ENCODE assay signal across 8 mouse cellular contexts in the genomic region with DNA sequence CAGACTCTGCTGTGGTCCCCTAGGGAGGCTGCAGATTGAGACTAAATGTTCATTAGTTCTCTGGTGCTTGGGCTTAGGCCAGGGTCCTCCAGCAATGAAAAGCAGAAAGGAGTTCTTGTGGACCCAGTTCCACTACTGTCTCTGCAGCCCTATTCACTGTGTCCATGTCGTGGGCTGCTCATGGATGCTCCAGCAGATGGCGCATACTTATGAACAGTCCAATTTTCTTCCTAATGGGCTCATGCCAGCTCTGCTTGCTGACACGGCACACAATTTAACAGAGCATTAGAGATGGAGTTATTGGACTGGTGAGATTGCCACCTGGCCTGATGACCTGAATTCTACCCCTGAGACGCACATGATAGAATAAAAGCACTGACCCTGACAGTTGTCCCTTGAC. TPM values are rescaled to one million over a fixed set of nuclear protein-coding genes. Genes with fewer than 3 reads are reported as not detected.
DNase-seq lines count a peak whose midpoint lies in the region.
"Had no signal": no experiment of that assay in that cellular context is flagged by ENCODE, and none has a peak within 500 bp of the region (broad histone marks: within the 10 kb centered on the region; RNA-seq: fewer than 3 reads in every experiment).

No protein-coding gene starts in this region.

- no peak overlapping the region for H3K4me3 ChIP-seq in midbrain, embryonic 10.5 days
- H3K4me3 ChIP-seq: erythroblast, embryonic 14.5 days had no signal

- no peaks in the 10 kb centered on the region for H3K9me3 ChIP-seq in midbrain, embryonic 10.5 days (replicated peaks)

- WGBS in midbrain, embryonic 10.5 days: 53% methylated on average over 4 of the region's 4 CpGs

- peaks cover 1% of the 10 kb centered on the region for H3K27me3 ChIP-seq in midbrain, embryonic 10.5 days (ENCODE audit: low read depth, poor library complexity, severe bottlenecking)

- no peak overlapping the region for H3K27ac ChIP-seq in midbrain, embryonic 10.5 days (replicated peaks)

- peaks cover 1% of the 10 kb centered on the region; the same call in 1 of the 2 replicates for H3K4me1 ChIP-seq in midbrain, embryonic 10.5 days

- DNase-seq in ovary, postnatal 36 days (ENCODE audit: low spot score): peak; percentile 23
- no peak for DNase-seq in ovary, postnatal 10 days (ENCODE audit: low spot score)
- DNase-seq in cerebellum, adult 11-12 months: peak; percentile 71
- DNase-seq in frontal cortex, adult 2 months (ENCODE audit: extremely low spot score in 1 of 2, low spot score in 1 of 2): peak; percentile 57 to 80
- peak; percentile 73 to 79 for DNase-seq in layer of hippocampus, postnatal 10 days (ENCODE audit: low spot score in 2 of 2)
- DNase-seq in midbrain, embryonic 10.5 days (ENCODE audit: low spot score): peak; percentile 31
- peak; percentile 63 for DNase-seq in testis, postnatal 10 days (ENCODE audit: low spot score)

- no peaks in the 10 kb centered on the region for H3K36me3 ChIP-seq in midbrain, embryonic 10.5 days

RNA-seq across cellular contexts. Expression of a gene that starts 28.3 kb away (rescaled TPM):
- 0.06 TPM in 1 of 2 replicates, not detected in the other for polyA plus RNA-seq in frontal cortex, adult 2 months (2012; rRNA removed)
- under 1 TPM; 0.20 to 0.27 TPM for total RNA-seq in layer of hippocampus, postnatal 10 days (2021)
- polyA plus RNA-seq in midbrain, embryonic 10.5 days (2016; fragmentation: Nextera tagmentation; extraction: Ambion mirVana): not detected in 2 replicates
- polyA plus RNA-seq: erythroblast, embryonic 14.5 days had no signal
